Mouse (Mus musculus) layer of hippocampus, adult 11-12 months (tissue): Measurements from ENCODE around the gene Stxbp5.
"Not testable (repeated sequence)": the region's sequence is repeated elsewhere in the genome, so short reads cannot be mapped to it uniquely, and the experiment has no call there.

Source experiments
- DNase-seq: peaks from one replicate; pipeline ENCODE4 v3.0.0; 2022; ENCODE audit warnings: low spot score

The Stxbp5 gene

DNA sequence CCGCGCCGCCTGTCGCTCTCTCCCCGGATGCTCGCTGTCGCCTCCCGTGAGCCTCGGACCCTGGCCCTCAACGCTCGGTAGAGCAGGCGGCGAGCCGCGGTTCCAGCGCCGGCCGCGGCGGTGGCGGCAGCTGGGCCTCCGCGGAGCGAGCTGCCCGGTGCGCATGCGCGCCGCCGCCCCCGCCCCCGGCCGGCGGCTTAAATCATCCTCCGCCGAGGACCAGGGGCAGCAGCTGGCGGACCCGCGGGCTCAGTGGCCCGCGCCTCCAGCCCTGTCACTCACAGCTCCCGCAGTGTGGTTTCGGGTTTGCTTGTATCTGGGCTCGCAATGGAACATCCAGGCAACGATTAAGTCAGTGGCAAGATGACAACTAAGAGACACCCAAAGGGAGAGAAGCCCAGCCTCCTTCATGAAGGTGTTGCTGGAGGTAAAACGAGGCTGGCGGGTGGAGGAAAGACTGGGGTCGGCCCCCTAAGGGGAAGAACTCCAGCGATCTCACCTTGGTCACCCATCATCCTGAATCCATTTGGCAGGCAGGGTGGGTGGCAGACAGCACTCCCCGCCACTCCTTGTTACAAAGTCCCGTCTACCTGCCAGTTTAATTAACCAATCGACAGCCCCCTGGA is at the start of gene Stxbp5:
Gene Stxbp5 (minus strand): TSS at position 9 of the 626 bp plus-strand sequence.
- peak; percentile 82 for DNase-seq

GRCm38 (mm10) chr10:9912395-9912794 is 11.5 kb upstream of the Stxbp5 start:
- DNase-seq: no peak

GRCm38 (mm10) chr10:9907919-9908502 is 7.1 kb upstream of the Stxbp5 start:
- no peak for DNase-seq

GRCm38 (mm10) chr10:9907519-9907918 is 6.6 kb upstream of the Stxbp5 start:
- no peak for DNase-seq

DNA sequence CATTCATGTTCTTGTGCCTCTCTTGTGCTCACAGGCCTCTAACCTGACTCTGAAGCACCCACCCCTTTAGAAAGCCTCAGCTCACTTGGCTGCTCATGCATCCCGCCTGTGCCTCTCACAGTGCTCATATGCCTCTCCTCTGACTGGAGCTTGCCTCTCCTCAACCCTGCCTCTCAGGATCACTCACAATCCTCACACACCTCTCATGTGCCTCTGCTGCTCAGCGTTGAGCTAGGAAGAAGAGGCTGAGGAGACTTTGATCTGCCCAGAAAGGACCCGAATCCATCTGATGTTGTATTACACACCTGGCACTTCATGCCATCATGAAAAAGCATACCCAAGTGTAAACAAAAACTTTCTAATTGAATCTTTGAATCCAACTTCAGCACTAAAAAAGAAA is 5.3 kb upstream of the Stxbp5 start:
- DNase-seq: no peak

DNA sequence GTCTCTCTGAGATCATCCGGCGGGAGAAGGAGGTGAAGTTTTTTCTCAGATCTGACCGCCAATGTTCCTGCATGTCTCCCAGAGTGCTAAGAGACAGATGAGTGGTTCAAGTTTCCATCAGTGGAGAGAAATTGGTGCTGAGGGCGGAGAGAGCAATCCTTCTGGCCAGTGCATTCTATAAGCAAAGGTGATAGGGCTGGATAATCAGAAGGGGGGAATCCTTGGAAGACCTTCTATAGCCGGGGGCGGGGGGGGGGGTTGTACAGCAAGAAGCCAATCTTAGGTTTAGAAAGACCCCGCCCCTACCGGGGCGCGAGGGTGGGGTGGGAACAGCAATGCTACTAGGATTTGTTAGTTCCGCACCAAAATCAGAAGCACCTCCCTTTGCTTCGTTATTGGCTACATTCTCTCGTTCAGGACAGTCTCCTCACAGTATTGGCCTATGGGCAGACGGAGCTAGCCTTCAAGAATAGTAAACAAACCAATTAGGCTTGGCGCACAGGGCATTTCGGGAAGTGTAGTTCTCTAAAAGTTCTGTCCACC is 889 bp upstream of the Stxbp5 start:
- peak; percentile 89 for DNase-seq

- DNase-seq: no peak
These were observed 386 bp downstream of the Stxbp5 start for GRCm38 (mm10) chr10:9900315-9901070.

- no peak for DNase-seq
These were observed 1.1 kb downstream of the Stxbp5 start for GRCm38 (mm10) chr10:9899816-9900215.

DNA sequence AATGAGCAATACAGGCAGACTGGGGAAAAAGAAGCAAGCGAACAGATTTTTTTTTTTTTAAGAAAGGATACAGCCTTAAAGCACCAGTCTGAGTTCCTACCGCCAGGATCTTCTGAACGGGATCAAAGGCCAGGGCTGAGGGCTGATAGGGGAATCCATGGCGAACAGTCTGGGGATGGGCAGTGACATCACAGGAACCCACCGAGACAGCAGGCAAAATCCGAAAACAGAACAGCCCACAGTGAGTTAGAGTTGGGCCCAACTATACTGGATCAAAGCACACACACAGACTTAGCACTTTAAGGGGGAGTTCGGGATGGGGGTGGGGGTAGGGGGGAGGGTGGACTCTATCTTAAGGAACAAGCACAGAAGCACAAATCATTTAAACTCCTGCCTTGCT is 1.8 kb downstream of the Stxbp5 start:
- no peak for DNase-seq

DNA sequence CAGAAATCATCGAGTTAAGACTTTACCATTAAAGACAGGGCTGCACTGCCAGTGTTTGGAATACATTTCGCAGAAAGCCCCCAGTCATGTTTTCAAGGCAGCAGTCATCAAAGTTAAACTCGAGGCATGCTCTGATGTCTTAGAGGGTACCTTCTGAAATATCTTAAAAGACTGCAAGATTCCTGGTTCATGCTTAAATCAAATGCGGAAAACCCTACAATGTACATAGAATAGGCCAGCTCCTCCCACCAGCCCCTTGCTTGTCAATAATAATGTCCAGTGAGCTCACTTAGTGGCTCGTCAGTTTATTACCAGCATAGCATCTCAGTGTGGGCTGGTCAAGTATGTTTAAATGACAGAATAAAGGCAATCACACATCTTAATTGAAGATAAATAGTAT is 3.0 kb downstream of the Stxbp5 start:
- no peak for DNase-seq

DNA sequence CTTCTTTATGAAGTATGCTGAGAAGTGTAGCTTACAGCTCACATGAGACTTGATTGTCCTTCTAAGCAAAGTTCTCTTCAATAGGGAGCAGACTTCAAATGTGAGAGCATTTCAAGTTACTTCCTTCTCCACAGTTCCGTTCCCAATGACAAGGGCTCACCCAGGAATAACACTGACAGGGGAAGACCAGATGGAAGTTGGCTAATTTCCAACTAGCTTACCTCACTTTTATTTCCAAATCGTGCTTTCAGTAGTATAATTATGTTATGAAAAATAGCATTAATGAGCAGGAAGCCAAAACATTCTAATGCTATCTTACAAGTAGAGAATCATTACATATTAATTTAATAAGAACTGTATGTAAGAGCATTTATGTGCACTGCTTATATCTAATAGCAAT is 7.3 kb downstream of the Stxbp5 start:
- no peak for DNase-seq

DNA sequence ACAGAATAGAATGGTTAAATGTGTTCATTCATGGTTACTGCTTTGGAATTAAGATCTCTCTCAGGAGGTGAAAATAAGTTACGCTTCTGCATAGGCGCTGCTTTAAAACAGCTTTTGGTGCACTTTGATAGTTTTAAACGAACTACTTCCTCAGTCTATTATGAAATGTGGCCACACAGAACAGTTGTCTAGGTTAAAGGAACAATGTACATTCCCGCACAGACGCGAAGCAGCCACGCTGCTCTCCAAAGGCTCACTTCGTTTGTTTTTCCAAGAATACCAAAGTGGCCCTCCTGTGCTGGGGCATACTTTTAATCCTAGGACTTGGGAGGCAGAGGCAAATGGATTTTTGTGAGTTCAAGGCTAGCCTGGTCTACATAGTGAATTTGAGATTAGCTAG is 11.2 kb downstream of the Stxbp5 start:
- no peak for DNase-seq

DNA sequence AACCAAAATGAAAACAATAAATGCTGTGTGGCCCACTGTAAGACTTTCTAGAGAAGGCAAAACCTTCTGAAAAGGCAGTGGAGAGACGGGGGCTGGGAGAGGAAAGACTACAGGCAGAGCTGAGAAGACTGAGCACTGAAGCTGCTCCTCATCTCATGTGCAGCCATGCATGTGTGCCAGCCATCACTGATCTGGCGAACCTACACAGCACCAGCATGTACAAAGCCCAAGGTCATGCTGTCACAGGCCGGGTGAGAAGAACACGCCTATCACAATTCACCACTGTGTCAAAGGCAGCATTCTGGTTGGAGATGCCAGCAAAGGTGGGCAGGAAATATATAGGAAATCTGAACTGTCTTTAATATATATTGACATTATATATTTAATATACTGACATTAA is 12.2 kb downstream of the Stxbp5 start:
- no peak for DNase-seq

GRCm38 (mm10) chr10:9881781-9882320 is 19.0 kb downstream of the Stxbp5 start:
- not testable (repeated sequence) for DNase-seq

DNA sequence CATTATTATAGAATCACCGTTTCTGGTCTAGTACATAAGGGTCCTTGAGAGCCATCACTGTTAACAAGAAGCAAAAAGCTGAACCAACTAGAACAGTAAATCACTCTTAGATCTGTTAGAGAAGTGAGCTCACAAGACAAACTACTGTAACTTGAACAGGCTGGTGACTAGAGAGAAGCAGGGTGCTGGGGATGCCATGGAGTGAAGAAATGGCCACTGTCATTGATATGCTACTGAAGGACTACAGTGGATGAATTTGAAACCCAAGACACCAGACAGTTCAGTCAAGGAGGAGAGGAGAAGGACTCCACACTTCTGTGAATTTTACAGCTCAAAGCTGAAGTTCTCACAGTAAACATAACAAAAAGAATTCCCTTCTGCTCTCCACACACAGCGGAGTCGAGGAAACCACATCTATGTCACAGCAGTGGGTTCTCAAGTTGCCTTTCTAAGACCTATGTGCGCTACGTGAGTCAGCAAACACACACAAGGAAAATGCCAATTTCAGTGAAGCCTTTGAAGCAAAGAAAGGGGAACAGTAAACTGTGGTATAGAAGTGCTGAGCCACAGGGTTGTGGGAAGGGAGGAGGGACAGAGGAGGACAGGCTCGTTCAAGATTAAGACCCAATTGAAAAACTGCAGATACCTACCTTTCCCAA is 20.7 kb downstream of the Stxbp5 start:
- no peak for DNase-seq

GRCm38 (mm10) chr10:9878821-9879489 is 21.9 kb downstream of the Stxbp5 start:
- no peak for DNase-seq

- no peak for DNase-seq
These were observed 25.0 kb downstream of the Stxbp5 start for GRCm38 (mm10) chr10:9875905-9876304.

DNA sequence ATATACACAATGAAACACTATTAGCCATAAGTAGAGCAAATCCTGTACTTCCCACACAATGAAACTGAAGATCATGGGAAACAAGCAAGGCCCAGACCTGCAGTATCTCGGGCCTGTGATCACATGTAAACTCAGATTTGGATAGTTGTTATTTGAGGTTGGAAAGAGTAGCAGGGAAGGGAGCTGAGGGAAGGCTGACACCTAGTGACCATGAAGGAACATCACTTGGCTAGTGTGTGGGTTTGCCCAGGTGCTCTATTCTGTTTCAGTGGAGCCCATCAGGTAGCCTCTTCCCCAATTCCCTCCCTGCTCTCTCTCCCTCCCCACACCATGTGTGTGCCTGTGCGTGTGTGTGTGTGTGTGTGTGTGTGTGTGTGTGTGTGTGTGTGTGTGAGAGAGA is 28.7 kb downstream of the Stxbp5 start:
- DNase-seq: no peak

DNA sequence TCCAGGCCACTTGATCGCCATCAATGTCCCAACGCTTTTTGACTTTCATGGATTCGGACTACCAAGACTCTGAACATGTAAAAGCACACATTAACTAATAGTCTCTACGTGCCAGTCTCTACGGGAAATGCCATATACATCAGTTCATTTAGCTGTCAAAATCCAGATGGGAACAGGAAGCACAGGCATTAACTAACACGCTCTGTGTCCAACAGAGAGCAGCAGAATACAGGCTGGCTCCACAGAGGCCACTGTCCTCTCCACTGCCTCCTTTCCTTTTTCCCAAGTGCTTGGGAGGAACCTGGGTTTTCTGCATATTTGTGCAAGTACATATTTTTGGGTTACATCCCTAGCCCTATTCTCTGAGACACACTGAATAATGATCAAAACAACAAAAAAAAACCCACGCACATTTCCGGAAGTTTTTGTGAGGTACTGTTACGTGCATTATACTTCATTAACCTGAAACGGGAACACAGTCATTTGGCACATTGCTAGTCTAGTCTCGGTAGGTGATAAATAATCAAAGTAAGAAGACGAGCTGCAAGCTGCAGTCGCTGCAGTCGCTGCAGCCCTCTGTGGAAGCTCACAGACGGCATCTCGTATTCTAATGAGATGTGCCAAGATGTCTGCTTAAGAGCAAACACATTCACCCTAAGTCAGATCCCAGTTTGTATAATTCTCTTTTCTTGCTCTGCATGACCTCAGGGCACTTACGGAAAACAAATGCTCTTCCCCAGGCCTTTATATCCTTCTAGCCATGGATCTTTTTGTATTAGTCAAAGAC is 33.9 kb downstream of the Stxbp5 start:
- DNase-seq: no peak

DNA sequence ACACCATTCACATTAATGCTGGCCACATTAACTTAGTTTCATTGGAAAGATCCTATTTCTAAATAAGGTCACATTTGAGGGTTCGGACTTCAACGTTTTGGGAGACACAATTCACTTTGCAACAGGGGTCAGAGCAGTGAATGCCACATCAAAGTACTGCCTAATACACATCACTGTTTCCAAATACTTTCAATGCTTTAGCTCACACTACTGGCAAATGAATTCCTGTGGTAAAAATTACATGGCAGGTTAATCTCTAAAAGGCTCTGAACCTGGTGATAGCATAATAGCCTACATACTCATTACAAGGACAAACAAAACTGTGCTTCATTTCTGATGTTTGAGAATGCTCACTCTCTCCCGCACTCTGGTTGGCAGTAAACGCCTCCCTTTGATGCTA is 40.9 kb downstream of the Stxbp5 start:
- DNase-seq: no peak

GRCm38 (mm10) chr10:9859476-9859875 is 41.4 kb downstream of the Stxbp5 start:
- DNase-seq: no peak
